Comparison of ENCODE assay signal across 8 mouse cellular contexts in the genomic region with DNA sequence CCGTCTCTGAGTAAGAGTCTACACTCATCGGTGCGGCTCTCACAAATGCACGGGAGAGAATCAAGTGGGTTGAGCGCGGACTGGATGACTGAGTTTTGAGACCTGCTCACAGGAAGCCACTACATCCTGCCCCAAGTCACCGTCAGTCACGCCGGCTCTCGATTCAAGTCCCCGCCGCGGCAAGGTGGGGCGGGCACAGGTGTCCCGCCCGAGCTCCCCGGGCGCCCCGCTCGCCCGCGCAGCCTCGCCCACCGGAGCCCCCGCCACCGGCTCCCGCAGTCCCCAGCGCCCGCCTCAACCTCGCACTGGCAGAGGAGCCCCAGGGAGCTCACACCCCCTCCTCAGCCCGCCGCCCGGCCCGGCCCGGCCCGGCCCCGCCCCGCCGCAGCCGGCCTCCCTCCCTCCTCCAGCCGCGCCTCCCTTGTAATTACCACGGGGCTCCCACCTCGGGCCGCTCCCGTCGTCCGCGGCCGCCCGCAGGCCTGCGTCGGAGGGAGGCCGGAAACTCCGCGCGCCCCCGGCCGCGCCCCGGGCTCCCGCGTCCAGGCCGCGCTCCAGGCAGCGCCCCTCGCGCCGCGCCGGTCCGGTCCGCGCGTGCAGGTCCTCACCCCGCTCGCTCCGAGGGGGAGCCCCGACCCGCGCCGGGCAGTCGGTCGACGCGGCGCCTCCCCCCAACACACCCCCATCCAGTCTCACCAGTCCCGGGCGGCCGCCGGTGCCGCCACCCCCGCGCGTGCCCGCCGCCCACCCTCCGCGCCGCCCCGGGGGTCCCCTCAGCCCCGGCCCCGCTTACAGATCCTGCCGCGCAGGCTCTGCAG. TPM values are rescaled to one million over a fixed set of nuclear protein-coding genes. Genes with fewer than 3 reads are reported as not detected.
DNase-seq lines count a peak whose midpoint lies in the region; ATAC-seq lines count a peak whose summit lies in the region.

No protein-coding gene starts in this region.

- H3K4me3 ChIP-seq in forebrain, embryonic 16.5 days (replicated peaks; ENCODE audit: low read length): peak overlapping the region; percentile 91
- peak overlapping the region; percentile 93 for H3K4me3 ChIP-seq in hindbrain, embryonic 10.5 days

- peak overlapping the region; percentile 94 for H3K27ac ChIP-seq in forebrain, embryonic 16.5 days (ENCODE audit: low read length)
- peak overlapping the region; percentile 99 for H3K27ac ChIP-seq in hindbrain, embryonic 10.5 days

- WGBS in forebrain, embryonic 16.5 days: under 1% methylated on average over 67 of the region's 105 CpGs
- WGBS in hindbrain, embryonic 10.5 days: under 1% methylated on average over 92 of the region's 105 CpGs

- intact Hi-C loops in left cerebral cortex, postnatal 14 days (cut with DNase I): no loop called here

- no peaks in the 10 kb centered on the region for H3K9me3 ChIP-seq in forebrain, embryonic 16.5 days (ENCODE audit: control insufficient read depth, low read length)
- H3K9me3 ChIP-seq in hindbrain, embryonic 10.5 days: no peaks in the 10 kb centered on the region

- peak overlapping the region; percentile 97 for H3K9ac ChIP-seq in forebrain, embryonic 16.5 days (replicated peaks; ENCODE audit: low read depth, low read length)

- peaks cover 9% of the 10 kb centered on the region for H3K4me1 ChIP-seq in forebrain, embryonic 16.5 days (replicated peaks; ENCODE audit: control insufficient read depth, insufficient read depth, low read length)
- H3K4me1 ChIP-seq in hindbrain, embryonic 10.5 days (replicated peaks): peaks cover 18% of the 10 kb centered on the region

- ATAC-seq in forebrain, embryonic 16.5 days: peak; percentile 79
- peak; percentile 47 for ATAC-seq in megakaryocyte progenitor cell, adult 5-6 weeks (replicated peaks; ENCODE audit: poor library complexity)

- H3K27me3 ChIP-seq in forebrain, embryonic 16.5 days (replicated peaks; ENCODE audit: control insufficient read depth, insufficient read depth, low read length): no peaks in the 10 kb centered on the region
- peaks cover 20% of the 10 kb centered on the region; the same call in 1 of the 2 replicates for H3K27me3 ChIP-seq in hindbrain, embryonic 10.5 days (ENCODE audit: insufficient read depth, poor library complexity, severe bottlenecking)

- DNase-seq in NIH3T3 (ENCODE audit: low read depth): peak; percentile 71
- peak; percentile 42 for DNase-seq in cerebellum, adult 11 months
- peak; percentile 73 for DNase-seq in hindbrain, embryonic 10.5 days (ENCODE audit: low spot score)
- DNase-seq in left cerebral cortex, postnatal 14 days (ENCODE audit: low spot score in 2 of 2): peak; percentile 12 to 25
- DNase-seq in right cerebral cortex, postnatal 14 days: peak; percentile 34
- peak; percentile 84 for DNase-seq in yolk sac, embryonic 10.5 days (ENCODE audit: low spot score)

- H3K4me2 ChIP-seq in forebrain, embryonic 16.5 days (ENCODE audit: low read length): peak overlapping the region; percentile 77

- no peaks in the 10 kb centered on the region for H3K36me3 ChIP-seq in forebrain, embryonic 16.5 days (ENCODE audit: control insufficient read depth, insufficient read depth)
- H3K36me3 ChIP-seq in hindbrain, embryonic 10.5 days: no peaks in the 10 kb centered on the region

RNA-seq across cellular contexts. Expression of a gene that starts 0.6 kb away (rescaled TPM):
- 19.6 and 22.8 TPM in 2 replicates for polyA plus RNA-seq in forebrain, embryonic 16.5 days (2015; fragmentation: Nextera tagmentation; extraction: Ambion mirVana)
- 12.3 and 14.9 TPM in 2 replicates for polyA plus RNA-seq in hindbrain, embryonic 10.5 days (2016; fragmentation: Nextera tagmentation; extraction: Ambion mirVana)
- 10 to 100 TPM; 25.3 to 26.4 TPM for total RNA-seq in left cerebral cortex, postnatal 14 days (2021)
- total RNA-seq in megakaryocyte progenitor cell, adult 5-6 weeks (2015): 27.4 and 31.1 TPM in 2 replicates
- total RNA-seq in megakaryocyte progenitor cell, adult 5-6 weeks (2017): 20.8 and 23.5 TPM in 2 replicates

Comparison
In these comparisons a context has a peak if more than half of its experiments do, and no peak if none do; other contexts are left out.
1. Peak in every context shown above with its lines: DNase-seq, ATAC-seq, H3K4me3 ChIP-seq and H3K27ac ChIP-seq.
2. DNase-seq: peak in every context shown above with its lines; median percentile 84 in yolk sac, embryonic 10.5 days; 73 in hindbrain, embryonic 10.5 days; 71 in NIH3T3; 42 in cerebellum, adult 11 months; 34 in right cerebral cortex, postnatal 14 days; 18 in left cerebral cortex, postnatal 14 days.